Mouse (Mus musculus) ovary, adult 18-20 months (tissue): ENCODE results near the gene Olfr659.

Source experiments
- DNase-seq: peaks from one replicate; pipeline ENCODE4 v3.0.0; 2022; ENCODE audit warnings: low spot score, mixed read lengths

The Olfr659 gene

GRCm38 (mm10) chr7:104666453-104666852 is at the start of gene Olfr659:
Gene Olfr659, plus strand, starts transcription at chr7:104666753.
- no peak for DNase-seq

DNA sequence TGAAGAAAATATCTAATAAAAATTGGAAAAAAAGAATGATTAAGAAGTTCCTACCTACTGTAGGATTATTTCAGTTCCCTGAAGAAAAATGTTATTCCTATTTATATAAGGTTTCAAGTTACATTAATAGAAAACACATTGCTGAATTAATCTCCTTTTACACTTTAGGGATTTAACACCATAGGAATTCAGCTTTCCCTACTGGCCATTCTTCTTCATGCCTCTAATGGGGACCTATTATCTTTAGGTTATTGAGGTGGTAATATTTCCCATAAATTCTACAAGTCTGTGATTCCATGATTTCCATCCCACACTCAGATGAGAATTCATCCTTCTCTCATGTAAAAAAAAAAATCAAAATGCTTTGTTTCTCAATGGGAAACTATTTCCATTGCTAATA is 42.1 kb upstream of the Olfr659 start, which contains the start of gene Olfr657:
Gene Olfr657 (plus strand): TSS at position 301 of the 400 bp plus-strand sequence.
- no peak for DNase-seq

DNA sequence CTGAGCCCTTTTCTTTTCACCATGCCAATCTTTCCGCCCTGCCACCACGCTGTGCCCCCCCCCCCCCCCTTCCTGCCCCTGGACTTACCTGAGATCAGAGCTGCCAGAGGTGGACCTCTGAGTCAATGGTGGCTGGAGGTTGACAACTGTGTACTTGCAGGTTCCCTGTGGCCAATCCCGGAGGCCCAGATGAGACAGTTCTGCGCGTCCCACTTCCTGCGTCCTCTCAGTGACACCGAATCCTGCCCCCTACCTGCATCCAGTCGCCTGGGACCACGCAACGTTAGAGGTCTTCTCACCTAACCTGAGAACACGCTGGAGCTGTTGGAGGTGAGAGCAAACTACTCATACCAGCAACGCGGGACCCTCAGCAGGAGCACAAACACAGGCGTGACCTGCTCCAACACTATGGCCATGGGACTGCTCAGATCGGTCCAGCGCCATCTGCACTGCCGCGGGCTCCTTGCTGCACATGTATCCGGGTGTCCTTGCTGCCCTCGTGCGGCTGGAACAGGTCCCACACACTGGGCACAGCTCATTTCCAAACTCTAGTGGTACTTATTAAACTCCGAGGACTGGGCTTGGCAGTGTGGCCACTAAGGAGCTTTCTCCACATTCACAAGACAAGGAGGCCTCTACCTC is 19.6 kb upstream of the Olfr659 start, which contains the start of gene Olfr658:
Gene Olfr658 (minus strand): TSS at position 465 of the 642 bp plus-strand sequence.
- DNase-seq: no peak

DNA sequence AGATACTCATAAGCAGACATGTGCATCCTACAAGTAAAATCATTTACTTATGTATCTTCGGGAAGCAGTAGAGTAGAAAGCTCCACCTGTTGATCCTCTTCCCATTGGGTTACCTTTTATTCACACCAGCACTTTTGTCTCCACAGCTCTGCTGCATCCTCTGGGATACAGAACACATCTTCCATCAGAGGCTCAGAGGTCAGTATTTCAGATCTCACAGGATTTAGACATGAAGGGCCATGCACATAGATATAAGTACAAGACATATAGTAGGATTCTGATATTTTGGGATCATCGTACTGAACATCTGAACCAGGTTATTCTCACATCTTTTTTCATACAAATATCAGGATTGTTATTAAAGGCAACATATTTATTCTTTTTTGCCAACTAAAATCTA is 19.6 kb downstream of the Olfr659 start, which contains the start of gene Olfr661:
Gene Olfr661 (plus strand): TSS at position 301 of the 400 bp plus-strand sequence.
- DNase-seq: no peak
